Mouse (Mus musculus) forebrain, embryonic 13.5 days (tissue): ENCODE data around the gene Sdhaf2. TPM values are rescaled to one million over a fixed set of nuclear protein-coding genes. Genes with fewer than 3 reads are reported as not detected.

Source experiments
- ATAC-seq: fragments of 200-750 bp; cut with Nextera tagmentation; 2 replicates; pipeline ENCODE4 v1.8.0; 2017
- H3K27ac ChIP-seq: fragments of 300-500 bp; sonication (generic); 2 replicates; pipeline ENCODE4 v1.5.1; 2015; ENCODE audit warnings: inconsistent platforms, mild to moderate bottlenecking, moderate library complexity
- H3K27me3 ChIP-seq: fragments of 300-500 bp; sonication (generic); 2 replicates; pipeline ENCODE4 v1.6.1; 2015; ENCODE audit warnings: mild to moderate bottlenecking, inconsistent platforms
- H3K36me3 ChIP-seq: fragments of 300-500 bp; sonication (generic); 2 replicates; pipeline ENCODE4 v1.6.1; 2015; ENCODE audit warnings: mild to moderate bottlenecking, inconsistent platforms; ENCODE audit not compliant: poor library complexity, severe bottlenecking
- H3K4me1 ChIP-seq: fragments of 300-500 bp; sonication (generic); 2 replicates; pipeline ENCODE4 v1.6.1; 2015; ENCODE audit warnings: inconsistent platforms
- H3K4me2 ChIP-seq: fragments of 300-500 bp; sonication (generic); 2 replicates; pipeline ENCODE4 v1.6.1; 2015; ENCODE audit warnings: inconsistent platforms, mild to moderate bottlenecking, moderate library complexity
- H3K4me3 ChIP-seq: fragments of 300-500 bp; sonication (generic); 2 replicates; pipeline ENCODE4 v1.5.1; 2015; ENCODE audit warnings: mild to moderate bottlenecking, inconsistent platforms
- H3K9ac ChIP-seq: fragments of 300-500 bp; sonication (generic); 2 replicates; pipeline ENCODE4 v1.6.1; 2015; ENCODE audit warnings: mild to moderate bottlenecking, inconsistent platforms
- H3K9me3 ChIP-seq: fragments of 300-500 bp; sonication (generic); replicated peaks from 2 replicates; pipeline ENCODE4 v1.6.1; 2016; ENCODE audit warnings: inconsistent platforms
- WGBS: fragments of 180-500 bp; shearing (Covaris S2); methylation state at CpG from one replicate; pipeline ENCODE4 v1.1.7; 2015; 5-methylcytosine and 5-hydroxymethylcytosine counted together
- polyA plus RNA-seq: library from polyadenylated mRNA; unstranded; fragments of >200 nt; fragmentation: Nextera tagmentation; extraction: Ambion mirVana; gene quantifications from 2 replicates; pipeline ENCODE4 v1.2.1, GENCODE M21; 2015

Sdhaf2 gene
- polyA plus RNA-seq, 1 experiment from 2014 or later: 61.2 TPM

- H3K36me3 ChIP-seq: no peaks in the 10 kb centered on the region
- no peak for ATAC-seq
- 79% methylated on average over 3 of the region's 3 CpGs for WGBS
- no peak overlapping the region for H3K9ac ChIP-seq
- no peak overlapping the region for H3K4me3 ChIP-seq
- peaks cover 24% of the 10 kb centered on the region for H3K4me1 ChIP-seq
- H3K9me3 ChIP-seq: no peaks in the 10 kb centered on the region
- no peak overlapping the region for H3K27ac ChIP-seq
- no peak overlapping the region for H3K4me2 ChIP-seq
- H3K27me3 ChIP-seq: peaks cover 69% of the 10 kb centered on the region
Observed at GRCm38 (mm10) chr19:10455437-10455806, 70.5 kb downstream of the Sdhaf2 start.

- H3K27ac ChIP-seq: no peak overlapping the region
- H3K4me3 ChIP-seq: no peak overlapping the region
- H3K36me3 ChIP-seq: no peaks in the 10 kb centered on the region
- H3K9me3 ChIP-seq: no peaks in the 10 kb centered on the region
- H3K4me1 ChIP-seq: peaks cover 24% of the 10 kb centered on the region
- no peak overlapping the region for H3K4me2 ChIP-seq
- no peak overlapping the region for H3K9ac ChIP-seq
- no peak for ATAC-seq
- peaks cover 66% of the 10 kb centered on the region for H3K27me3 ChIP-seq
- 66% methylated on average over 4 of the region's 4 CpGs for whole genome bisulfite sequencing
Observed at GRCm38 (mm10) chr19:10454718-10455436, 71.1 kb downstream of the Sdhaf2 start.

Other genes with a start within 250 kb of the Sdhaf2 start
- 3.2 TPM in 2 replicates for gene Dagla, start 221.3 kb downstream of the Sdhaf2 start, polyA plus RNA-seq
- 4.4 and 5.0 TPM in 2 replicates for gene Syt7, start 137.1 kb downstream of the Sdhaf2 start, polyA plus RNA-seq
- gene Lrrc10b, start 68.7 kb downstream of the Sdhaf2 start, polyA plus RNA-seq: 0.25 and 0.40 TPM in 2 replicates
- gene Ppp1r32, start 43.2 kb downstream of the Sdhaf2 start, polyA plus RNA-seq: 1.5 and 1.9 TPM in 2 replicates
- 50.6 and 54.3 TPM in 2 replicates for gene Cpsf7, start 876 bp downstream of the Sdhaf2 start, polyA plus RNA-seq
- 50.8 and 61.6 TPM in 2 replicates for gene Tmem216, start 30.1 kb upstream of the Sdhaf2 start, polyA plus RNA-seq
- 14.3 and 15.5 TPM in 2 replicates for gene Cyb561a3, start 51.0 kb upstream of the Sdhaf2 start, polyA plus RNA-seq
- gene Tmem138, start 51.2 kb upstream of the Sdhaf2 start, polyA plus RNA-seq: 44.7 and 50.4 TPM in 2 replicates
- gene Ddb1, start 79.2 kb upstream of the Sdhaf2 start, polyA plus RNA-seq: 278 and 318 TPM in 2 replicates
- gene Tkfc, start 79.5 kb upstream of the Sdhaf2 start, polyA plus RNA-seq: 19.8 and 24.2 TPM in 2 replicates
- 0.27 and 0.91 TPM in 2 replicates for gene Vwce, start 108.1 kb upstream of the Sdhaf2 start, polyA plus RNA-seq
- gene Pga5, start 151.9 kb upstream of the Sdhaf2 start, polyA plus RNA-seq: not detected in 2 replicates
- gene Vps37c, start 162.6 kb upstream of the Sdhaf2 start, polyA plus RNA-seq: 32.1 and 33.3 TPM in 2 replicates
- 0.26 TPM in 1 of 2 replicates, not detected in the other for gene Cd5, start 212.9 kb upstream of the Sdhaf2 start, polyA plus RNA-seq